Mouse (Mus musculus) right cerebral cortex, postnatal 36 days (tissue): Measurements from ENCODE around the gene Pank1.

Experiments
- DNase-seq, 2 experiments: peaks; one replicate each; pipeline ENCODE4 v3.0.0; 2022; ENCODE audit warnings: low spot score in 2 of 2, mixed read lengths in 1 of 2

The Pank1 gene

GRCm38 (mm10) chr19:34878603-34879541 lies at the start of gene Pank1:
Pank1 (minus strand) TSS chr19:34879455.
- peak; percentile 62 to 73 for DNase-seq

GRCm38 (mm10) chr19:34922603-34922963 lies 43.3 kb upstream of the Pank1 start:
- DNase-seq: no peak

- DNase-seq: peak; percentile 72 to 79
These were observed 42.7 kb upstream of the Pank1 start, which contains the start of gene Kif20b for GRCm38 (mm10) chr19:34921652-34922602. Kif20b (plus strand) TSS chr19:34922361.

GRCm38 (mm10) chr19:34921253-34921651 lies 42.0 kb upstream of the Pank1 start:
- DNase-seq: no peak

- no peak for DNase-seq
These were observed 41.3 kb upstream of the Pank1 start for GRCm38 (mm10) chr19:34920531-34920930.

- DNase-seq: no peak
These were observed 40.8 kb upstream of the Pank1 start for GRCm38 (mm10) chr19:34920066-34920465.

GRCm38 (mm10) chr19:34912366-34912765 lies 33.1 kb upstream of the Pank1 start:
- DNase-seq: no peak

GRCm38 (mm10) chr19:34906772-34907171 lies 27.5 kb upstream of the Pank1 start:
- DNase-seq: no peak

GRCm38 (mm10) chr19:34905424-34905823 lies 26.2 kb upstream of the Pank1 start:
- no peak for DNase-seq

GRCm38 (mm10) chr19:34904032-34904431 lies 24.8 kb upstream of the Pank1 start:
- DNase-seq: no peak

GRCm38 (mm10) chr19:34901735-34902134 lies 22.5 kb upstream of the Pank1 start:
- DNase-seq: no peak

GRCm38 (mm10) chr19:34901266-34901665 lies 22.0 kb upstream of the Pank1 start:
- no peak for DNase-seq

- DNase-seq: no peak
These were observed 19.7 kb upstream of the Pank1 start for GRCm38 (mm10) chr19:34898941-34899340.

- no peak for DNase-seq
These were observed 18.1 kb upstream of the Pank1 start for GRCm38 (mm10) chr19:34897082-34897965.

- DNase-seq: no peak
These were observed 15.8 kb upstream of the Pank1 start for GRCm38 (mm10) chr19:34895082-34895481.

GRCm38 (mm10) chr19:34891590-34891989 lies 12.3 kb upstream of the Pank1 start:
- no peak for DNase-seq

GRCm38 (mm10) chr19:34890981-34891380 lies 11.7 kb upstream of the Pank1 start:
- no peak for DNase-seq

GRCm38 (mm10) chr19:34886324-34886723 lies 7.1 kb upstream of the Pank1 start:
- no peak for DNase-seq

- DNase-seq: no peak
These were observed 4.4 kb upstream of the Pank1 start for GRCm38 (mm10) chr19:34883526-34884224.

- DNase-seq: no peak
These were observed 3.2 kb upstream of the Pank1 start for GRCm38 (mm10) chr19:34882443-34882842.

GRCm38 (mm10) chr19:34881160-34881559 lies 1.9 kb upstream of the Pank1 start:
- DNase-seq: peak; percentile 16 to 38
